Mouse (Mus musculus): ENCODE results near the gene Cbl.

The Cbl gene

DNA sequence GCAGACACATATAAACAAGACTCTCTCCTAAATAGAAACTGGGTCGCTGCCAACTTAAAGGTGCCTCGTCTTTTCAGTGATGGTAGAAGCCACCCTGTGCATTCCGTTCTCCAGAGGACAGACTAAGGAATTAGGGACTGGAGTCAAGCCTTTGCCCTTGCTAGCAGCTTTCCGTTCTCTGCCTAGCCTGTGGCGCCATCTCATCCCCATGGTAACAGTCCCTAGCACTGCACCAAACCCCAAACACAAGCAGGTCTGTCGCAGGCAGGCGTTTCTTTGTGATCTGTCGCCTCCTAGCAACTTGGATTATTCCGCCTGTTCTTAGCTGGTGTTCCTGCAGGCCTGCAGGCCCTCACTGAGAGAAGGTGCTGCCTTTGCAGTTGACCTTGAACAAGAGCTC is 137.3 kb downstream of the Cbl start:
- no peak for DNase-seq

DNA sequence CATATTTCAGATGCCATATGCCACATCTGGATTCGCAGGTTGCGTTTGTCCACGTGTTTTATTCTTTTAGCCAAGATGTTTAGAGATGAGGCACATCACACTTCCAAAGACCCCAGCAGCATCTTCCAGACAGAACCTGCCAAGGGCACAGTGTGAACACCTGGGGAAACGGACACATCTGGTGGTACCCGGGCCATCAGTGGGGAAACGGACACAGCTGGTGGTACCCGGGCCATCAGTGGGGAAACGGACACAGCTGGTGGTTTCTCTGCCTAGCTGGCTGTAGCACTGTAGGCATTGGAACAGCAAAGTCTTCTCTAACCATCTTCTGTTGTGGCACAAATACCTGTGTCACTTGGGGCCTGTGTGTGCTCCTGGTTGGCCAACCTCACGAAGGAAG is 138.1 kb downstream of the Cbl start:
- no peak for DNase-seq

- DNase-seq = no peak
Observed at GRCm38 (mm10) chr9:44094737-44095136, 139.1 kb downstream of the Cbl start.

- peak; percentile 61 to 73 for DNase-seq
Observed at GRCm38 (mm10) chr9:44093612-44094503, 140.0 kb downstream of the Cbl start.

Measured in spleen, adult 18-20 months (tissue).